Mouse (Mus musculus) hindbrain, postnatal 0 days (tissue): Measurements from ENCODE around the gene Hnrnpab. TPM values are rescaled to one million over a fixed set of nuclear protein-coding genes. Genes with fewer than 3 reads are reported as not detected.
A peak's percentile ranks its signal among the peaks of the same experiment; 100 is the strongest.
"Not testable (repeated sequence)": the region's sequence is repeated elsewhere in the genome, so short reads cannot be mapped to it uniquely, and the experiment has no call there.

Experiments used
- ATAC-seq: fragments of 200-750 bp; cut with Nextera tagmentation; 2 replicates; pipeline ENCODE4 v1.8.0; 2017; ENCODE audit warnings: mild to moderate bottlenecking, moderate TSS enrichment, moderate library complexity
- DNase-seq: peaks from one replicate; pipeline ENCODE4 v3.0.0-alpha.2; 2015; ENCODE audit warnings: low spot score
- H3K27ac ChIP-seq: fragments of 300-500 bp; sonication (generic); 2 replicates; pipeline ENCODE4 v1.5.1; 2014; ENCODE audit warnings: mild to moderate bottlenecking
- H3K27me3 ChIP-seq: fragments of 300-500 bp; sonication (generic); 2 replicates; pipeline ENCODE4 v1.6.1; 2014; ENCODE audit warnings: low read length, mixed read lengths; ENCODE audit not compliant: insufficient read depth
- H3K36me3 ChIP-seq: fragments of 300-500 bp; sonication (generic); 2 replicates; pipeline ENCODE4 v1.6.1; 2014; ENCODE audit warnings: low read length, mixed read lengths; ENCODE audit not compliant: insufficient read depth
- H3K4me1 ChIP-seq: fragments of 300-500 bp; sonication (generic); 2 replicates; pipeline ENCODE4 v1.6.1; 2014; ENCODE audit warnings: antibody characterized with exemption, low read length, mixed read lengths; ENCODE audit not compliant: insufficient read depth
- H3K4me2 ChIP-seq: fragments of 300-500 bp; sonication (generic); 2 replicates; pipeline ENCODE4 v1.6.1; 2014; ENCODE audit warnings: low read depth, mild to moderate bottlenecking, low read length, moderate library complexity, mixed read lengths
- H3K4me3 ChIP-seq: fragments of 300-500 bp; sonication (generic); 2 replicates; pipeline ENCODE4 v1.5.1; 2014; ENCODE audit warnings: low read length
- H3K9ac ChIP-seq: fragments of 300-500 bp; sonication (generic); replicated peaks from 2 replicates; pipeline ENCODE4 v1.6.1; 2014; ENCODE audit warnings: mild to moderate bottlenecking, low read length, moderate library complexity, mixed read lengths
- H3K9me3 ChIP-seq: fragments of 300-500 bp; sonication (generic); 2 replicates; pipeline ENCODE4 v1.6.1; 2016; ENCODE audit warnings: low read length, mixed read lengths
- CTCF ChIP-seq: IDR thresholded peaks from 2 replicates; pipeline ENCODE4 v1.5.1; 2016; ENCODE audit warnings: antibody characterized with exemption, control low read depth, low read depth
- WGBS: fragments of 180-500 bp; shearing (Covaris S2); extraction: QIAGEN DNeasy Blood & Tissue Kit; methylation state at CpG from one replicate; pipeline ENCODE4 v1.1.7; 2014; 5-methylcytosine and 5-hydroxymethylcytosine counted together
- polyA plus RNA-seq: library from polyadenylated mRNA; unstranded; fragments of >200 nt; fragmentation: Nextera tagmentation; extraction: Ambion mirVana; gene quantifications from 2 replicates; pipeline ENCODE4 v1.2.1, GENCODE M21; 2015
- total RNA-seq: library from RNA; depleted of rRNA; stranded (reverse); fragments of >200 nt; gene quantifications from 2 replicates; pipeline ENCODE4 v1.2.3, GENCODE M21; 2014

Gene Hnrnpab
- total and polyA plus RNA-seq, 2 experiments from 2014 or later: 212 to 229 TPM

GRCm38 (mm10) chr11:51614256-51614655, 7.6 kb upstream of the Hnrnpab start:
- WGBS: 81% methylated on average over 8 of the region's 8 CpGs
- TF ChIP-seq CTCF: no peak

GRCm38 (mm10) chr11:51609940-51610339, 3.3 kb upstream of the Hnrnpab start:
- not testable (repeated sequence) for H3K36me3 ChIP-seq, H3K9me3 ChIP-seq, H3K27ac ChIP-seq, H3K4me3 ChIP-seq, ATAC-seq, H3K27me3 ChIP-seq, H3K4me1 ChIP-seq, DNase-seq, H3K4me2 ChIP-seq, H3K9ac ChIP-seq
- 85% methylated on average over 5 of the region's 5 CpGs for WGBS

More at GRCm38 (mm10) chr11:51614256-51614655, 7.6 kb upstream of the Hnrnpab start:
- DNase-seq (no peak), ATAC-seq (no peak; the same call in 1 of the 2 replicates)
- Histone ChIP-seq H3K27ac (no peak overlapping the region), H3K4me2 (no peak overlapping the region), H3K4me1 (no peaks in the 10 kb centered on the region), H3K36me3 (no peaks in the 10 kb centered on the region), H3K9me3 (no peaks in the 10 kb centered on the region), H3K9ac (no peak overlapping the region), H3K4me3 (no peak overlapping the region), H3K27me3 (no peaks in the 10 kb centered on the region; the same call in 1 of the 2 replicates)

- no peaks in the 10 kb centered on the region for H3K4me1 ChIP-seq
- no peaks in the 10 kb centered on the region for H3K9me3 ChIP-seq
- no peaks in the 10 kb centered on the region; the same call in 1 of the 2 replicates for H3K27me3 ChIP-seq
- H3K4me3 ChIP-seq: no peak overlapping the region
- 84% methylated on average over 3 of the region's 3 CpGs for WGBS
- no peak overlapping the region for H3K4me2 ChIP-seq
- ATAC-seq (no peak), DNase-seq (no peak)
- TF ChIP-seq CTCF: no peak
- no peak overlapping the region for H3K9ac ChIP-seq
- peaks cover 2% of the 10 kb centered on the region; the same call in 1 of the 2 replicates for H3K36me3 ChIP-seq
- H3K27ac ChIP-seq: no peak overlapping the region
Measured at GRCm38 (mm10) chr11:51609266-51609909, 2.7 kb upstream of the Hnrnpab start.

GRCm38 (mm10) chr11:51607096-51607738, 570 bp upstream of the Hnrnpab start:
- Histone ChIP-seq H3K36me3 (peaks cover 23% of the 10 kb centered on the region), H3K4me3 (peak overlapping the region; percentile 99), H3K4me1 (no peaks in the 10 kb centered on the region), H3K9me3 (no peaks in the 10 kb centered on the region), H3K27me3 (no peaks in the 10 kb centered on the region), H3K9ac (peak overlapping the region; percentile 96), H3K27ac (peak overlapping the region; percentile 96), H3K4me2 (peak overlapping the region; percentile 82)
- DNase-seq (no peak), ATAC-seq (peak; percentile 62; the same call in 1 of the 2 replicates)
- 6% methylated on average over 15 of the region's 15 CpGs for WGBS
- no peak for TF ChIP-seq CTCF

GRCm38 (mm10) chr11:51605602-51606446, 823 bp downstream of the Hnrnpab start:
- DNase-seq (peak; percentile 87), ATAC-seq (peak; percentile 47)
- under 1% methylated on average over 71 of the region's 81 CpGs for WGBS
- peak overlapping the region; percentile 96 for H3K27ac ChIP-seq
- peak overlapping the region; percentile 96 for H3K9ac ChIP-seq
- H3K36me3 ChIP-seq: peaks cover 37% of the 10 kb centered on the region
- H3K4me2 ChIP-seq: peak overlapping the region; percentile 82
- no peaks in the 10 kb centered on the region for H3K4me1 ChIP-seq
- peak overlapping the region; percentile 99 for H3K4me3 ChIP-seq
- H3K9me3 ChIP-seq: no peaks in the 10 kb centered on the region
- H3K27me3 ChIP-seq: no peaks in the 10 kb centered on the region
- no peak for TF ChIP-seq CTCF

GRCm38 (mm10) chr11:51602253-51602652, 4.4 kb downstream of the Hnrnpab start:
- TF ChIP-seq CTCF: no peak
- Histone ChIP-seq H3K27me3 (no peaks in the 10 kb centered on the region), H3K27ac (no peak overlapping the region), H3K4me1 (no peaks in the 10 kb centered on the region), H3K9ac (no peak overlapping the region), H3K9me3 (no peaks in the 10 kb centered on the region), H3K4me3 (no peak overlapping the region), H3K4me2 (no peak overlapping the region), H3K36me3 (peaks cover 72% of the 10 kb centered on the region)
- 90% methylated on average over 3 of the region's 3 CpGs for WGBS
- no peak for ATAC-seq
- DNase-seq: no peak
